Comparison of ENCODE assay signal across 36 mouse cellular contexts in genomic region chr19:8699652-8700051, GRCm38 (mm10). TPM values are rescaled to one million over a fixed set of nuclear protein-coding genes. Genes with fewer than 3 reads are reported as not detected.
DNase-seq lines count a peak whose midpoint lies in the region; ATAC-seq and TF ChIP-seq lines count a peak whose summit lies in the region.
"Had no signal": no experiment of that assay in that cellular context is flagged by ENCODE, and none has a peak within 500 bp of the region (broad histone marks: within the 10 kb centered on the region; RNA-seq: fewer than 3 reads in every experiment).

No protein-coding gene starts in this region.

- H3K9me3 ChIP-seq in kidney, postnatal 0 days (replicated peaks; ENCODE audit: low read length): no peaks in the 10 kb centered on the region
- no peaks in the 10 kb centered on the region for H3K9me3 ChIP-seq in midbrain, embryonic 13.5 days
- H3K9me3 ChIP-seq: forebrain, embryonic 12.5 days; heart, embryonic 12.5 days; limb, embryonic 10.5 days; limb, embryonic 15.5 days; stomach, embryonic 15.5 days had no signal

- CTCF ChIA-PET in Patski (lab: Charles Lee): interaction anchor here (1.6 to 3.2 kb wide), 2 partner anchors 16 to 19 kb away, joined by 4 to 11 read pairs; no protein-coding TSS in a partner anchor

- intact Hi-C loops in left cerebral cortex, postnatal 10 days (cut with DNase I): no loop called here

- no peaks in the 10 kb centered on the region for H3K36me3 ChIP-seq in kidney, postnatal 0 days (ENCODE audit: insufficient read depth, low read length)
- H3K36me3 ChIP-seq in midbrain, embryonic 13.5 days: no peaks in the 10 kb centered on the region
- H3K36me3 ChIP-seq: forebrain, embryonic 12.5 days; heart, embryonic 12.5 days; limb, embryonic 10.5 days; limb, embryonic 15.5 days; stomach, embryonic 15.5 days had no signal

- no peak overlapping the region for H3K4me2 ChIP-seq in kidney, postnatal 0 days (ENCODE audit: low read length)
- H3K4me2 ChIP-seq in midbrain, embryonic 13.5 days (replicated peaks): no peak overlapping the region
- H3K4me2 ChIP-seq: forebrain, embryonic 12.5 days; heart, embryonic 12.5 days; hindbrain, embryonic 14.5 days; limb, embryonic 15.5 days; stomach, embryonic 15.5 days had no signal

- TF ChIP-seq CTCF in kidney, postnatal 0 days (IDR thresholded peaks at IDR 0.05; ENCODE audit: low read depth): 0 out of 2 replicates have a peak, but pooled peaks have one; percentile 22
- peak; percentile 14 for TF ChIP-seq CTCF in Patski (IDR thresholded peaks at IDR 0.05)

- no peak for ATAC-seq in kidney, postnatal 0 days (replicated peaks; ENCODE audit: low FRiP score, low read depth)
- no peak for ATAC-seq in Patski
- ATAC-seq in midbrain, embryonic 13.5 days: no peak
- ATAC-seq: forebrain, postnatal 0 days; inflammation-experienced regulatory T-cells, adult 6 months had no signal

- POLR2A ChIA-PET in Patski (lab: Charles Lee): interaction anchor here (1.9 kb wide), 1 partner anchor 14 kb away, joined by 7 read pairs; no protein-coding TSS in a partner anchor

- 79% methylated on average over 9 of the region's 9 CpGs for WGBS in kidney, postnatal 0 days
- 85% methylated on average over 9 of the region's 9 CpGs for WGBS in midbrain, embryonic 13.5 days

- no peak overlapping the region for H3K9ac ChIP-seq in kidney, postnatal 0 days (ENCODE audit: low read depth, low read length)
- H3K9ac ChIP-seq in midbrain, embryonic 13.5 days (replicated peaks): no peak overlapping the region
- H3K9ac ChIP-seq: forebrain, embryonic 12.5 days; forebrain, postnatal 0 days; heart, embryonic 12.5 days; hindbrain, embryonic 14.5 days; limb, embryonic 15.5 days; liver, embryonic 14.5 days; stomach, embryonic 15.5 days had no signal

- H3K4me3 ChIP-seq in kidney, postnatal 0 days (replicated peaks; ENCODE audit: low read depth, low read length): no peak overlapping the region
- H3K4me3 ChIP-seq in midbrain, embryonic 13.5 days (replicated peaks): no peak overlapping the region
- H3K4me3 ChIP-seq: erythroblast, embryonic 14.5 days; forebrain, embryonic 12.5 days; heart, adult 2 months; heart, embryonic 12.5 days; limb, embryonic 10.5 days; limb, embryonic 15.5 days; stomach, embryonic 15.5 days had no signal

- no peaks in the 10 kb centered on the region for H3K27me3 ChIP-seq in kidney, postnatal 0 days (ENCODE audit: insufficient read depth, low read length)
- H3K27me3 ChIP-seq in Patski: no peaks in the 10 kb centered on the region
- no peaks in the 10 kb centered on the region for H3K27me3 ChIP-seq in midbrain, embryonic 13.5 days
- H3K27me3 ChIP-seq: forebrain, embryonic 12.5 days; heart, embryonic 12.5 days; limb, embryonic 15.5 days; stomach, embryonic 15.5 days had no signal

- peaks cover 3% of the 10 kb centered on the region; the same call in 1 of the 2 replicates for H3K4me1 ChIP-seq in kidney, postnatal 0 days (replicated peaks; ENCODE audit: insufficient read depth, low read length)
- no peaks in the 10 kb centered on the region for H3K4me1 ChIP-seq in midbrain, embryonic 13.5 days (replicated peaks)
- H3K4me1 ChIP-seq: forebrain, embryonic 12.5 days; heart, embryonic 12.5 days; limb, embryonic 10.5 days; stomach, embryonic 15.5 days had no signal

- H3K27ac ChIP-seq in kidney, postnatal 0 days: no peak overlapping the region
- H3K27ac ChIP-seq in midbrain, embryonic 13.5 days: no peak overlapping the region
- H3K27ac ChIP-seq: forebrain, embryonic 12.5 days; heart, adult 2 months; hindbrain, embryonic 14.5 days; limb, embryonic 10.5 days; limb, embryonic 15.5 days; liver, embryonic 14.5 days; macrophage; stomach, embryonic 15.5 days had no signal

- DNase-seq in kidney, postnatal 0 days (ENCODE audit: low spot score): no peak
- no peak for DNase-seq in kidney, postnatal 10 days
- DNase-seq in thymus, postnatal 0 days (ENCODE audit: low spot score): peak; percentile 38
- no peak for DNase-seq in thymus, adult 18-20 months
- no peak for DNase-seq in Patski (ENCODE audit: low read depth, low spot score)
- DNase-seq in left cerebral cortex, postnatal 10 days (ENCODE audit: extremely low spot score in 1 of 2, low spot score in 2 of 2): no peak
- DNase-seq: adrenal gland, postnatal 10 days; cerebellum, adult 18-20 months; cerebellum, postnatal 10 days; forebrain, postnatal 0 days; heart, adult 2 months; heart, postnatal 4 days; kidney, adult 11 months; kidney, postnatal 36 days; layer of hippocampus, postnatal 36 days; midbrain, embryonic 14.5 days; retina, postnatal 1 day; right cerebral cortex, postnatal 14 days had no signal

- in situ Hi-C loops in Patski (cut with MboI; ENCODE audit: low pct_unique_long_range_greater_than_20kb): loop anchor here (25.0 kb wide), 1 partner anchor 1188 kb away; the partner anchor contains the start of gene Incenp

RNA-seq across cellular contexts. Expression of gene Slc3a2, which starts 23.5 kb away (rescaled TPM):
- 151 and 158 TPM in 2 replicates for polyA plus RNA-seq in kidney, postnatal 0 days (2015; fragmentation: Nextera tagmentation; extraction: Ambion mirVana)
- polyA plus RNA-seq in thymus, postnatal 0 days (2015; fragmentation: Nextera tagmentation; extraction: Ambion mirVana): 122 and 131 TPM in 2 replicates
- polyA plus RNA-seq in Patski (2021): 807 TPM
- polyA plus RNA-seq in midbrain, embryonic 13.5 days (2015; fragmentation: Nextera tagmentation; extraction: Ambion mirVana): 151 and 153 TPM in 2 replicates
- 100 to 1,000 TPM; 195 to 198 TPM for total RNA-seq in left cerebral cortex, postnatal 10 days (2021)

RNA-seq across cellular contexts. Expression of gene Wdr74, which starts 36.0 kb away (rescaled TPM):
- polyA plus RNA-seq in kidney, postnatal 0 days (2015; fragmentation: Nextera tagmentation; extraction: Ambion mirVana): 71.3 and 77.7 TPM in 2 replicates
- 101 and 103 TPM in 2 replicates for polyA plus RNA-seq in thymus, postnatal 0 days (2015; fragmentation: Nextera tagmentation; extraction: Ambion mirVana)
- polyA plus RNA-seq in Patski (2021): 64.7 TPM
- polyA plus RNA-seq in midbrain, embryonic 13.5 days (2015; fragmentation: Nextera tagmentation; extraction: Ambion mirVana): 89.1 and 93.4 TPM in 2 replicates
- total RNA-seq in left cerebral cortex, postnatal 10 days (2021): 10 to 100 TPM; 47.3 to 47.4 TPM

RNA-seq across cellular contexts. Expression of gene Chrm1, which starts 36.1 kb away (rescaled TPM):
- 0.17 and 0.18 TPM in 2 replicates for polyA plus RNA-seq in kidney, postnatal 0 days (2015; fragmentation: Nextera tagmentation; extraction: Ambion mirVana)
- 0.04 and 0.05 TPM in 2 replicates for polyA plus RNA-seq in thymus, postnatal 0 days (2015; fragmentation: Nextera tagmentation; extraction: Ambion mirVana)
- polyA plus RNA-seq in Patski (2021): 0.01 TPM
- 0.31 and 0.58 TPM in 2 replicates for polyA plus RNA-seq in midbrain, embryonic 13.5 days (2015; fragmentation: Nextera tagmentation; extraction: Ambion mirVana)
- 100 to 1,000 TPM; 119 to 128 TPM for total RNA-seq in left cerebral cortex, postnatal 10 days (2021)
- total RNA-seq: gastrocnemius, adult 8-10 months; heart, adult 2 months; heart, postnatal 4 days; megakaryocyte-erythroid progenitor cell, adult 5-6 weeks; monocyte, adult 5-6 weeks had no signal
- polyA plus RNA-seq: erythroblast, embryonic 14.5 days; heart, embryonic 12.5 days; heart, postnatal 0 days; inflammation-experienced regulatory T-cells, adult 6 months; kidney, embryonic 14.5 days; macrophage had no signal

RNA-seq across cellular contexts. Expression of gene 1700092M07Rik, which starts 40.9 kb away (rescaled TPM):
- 0.75 and 1.1 TPM in 2 replicates for polyA plus RNA-seq in kidney, postnatal 0 days (2015; fragmentation: Nextera tagmentation; extraction: Ambion mirVana)
- polyA plus RNA-seq in thymus, postnatal 0 days (2015; fragmentation: Nextera tagmentation; extraction: Ambion mirVana): 0.79 and 0.84 TPM in 2 replicates
- 0.86 TPM for polyA plus RNA-seq in Patski (2021)
- polyA plus RNA-seq in midbrain, embryonic 13.5 days (2015; fragmentation: Nextera tagmentation; extraction: Ambion mirVana): 2.2 and 2.5 TPM in 2 replicates
- total RNA-seq in left cerebral cortex, postnatal 10 days (2021): 1 to 10 TPM; 1.3 to 2.2 TPM
- total RNA-seq: forebrain, postnatal 0 days; gastrocnemius, adult 8-10 months; heart, postnatal 4 days; monocyte, adult 5-6 weeks had no signal
- polyA plus RNA-seq: cortical plate, adult 2 months; erythroblast, embryonic 14.5 days; macrophage; small intestine, adult 2 months had no signal

RNA-seq across cellular contexts. Expression of gene Stx5a, which starts 41.6 kb away (rescaled TPM):
- 105 and 115 TPM in 2 replicates for polyA plus RNA-seq in kidney, postnatal 0 days (2015; fragmentation: Nextera tagmentation; extraction: Ambion mirVana)
- 108 and 114 TPM in 2 replicates for polyA plus RNA-seq in thymus, postnatal 0 days (2015; fragmentation: Nextera tagmentation; extraction: Ambion mirVana)
- polyA plus RNA-seq in Patski (2021): 116 TPM
- 121 and 127 TPM in 2 replicates for polyA plus RNA-seq in midbrain, embryonic 13.5 days (2015; fragmentation: Nextera tagmentation; extraction: Ambion mirVana)
- 10 to 100 TPM; 68.1 to 69.0 TPM for total RNA-seq in left cerebral cortex, postnatal 10 days (2021)
